Mouse (Mus musculus) retina, postnatal 1 day (tissue): ENCODE data around the gene Ncoa6.
A peak's percentile ranks its signal among the peaks of the same experiment; 100 is the strongest.
"Not testable (repeated sequence)": the region's sequence is repeated elsewhere in the genome, so short reads cannot be mapped to it uniquely, and the experiment has no call there.

ENCODE experiments used
- DNase-seq: peaks from one replicate; pipeline ENCODE4 v3.0.0-alpha.2; 2012

Ncoa6 gene

DNA sequence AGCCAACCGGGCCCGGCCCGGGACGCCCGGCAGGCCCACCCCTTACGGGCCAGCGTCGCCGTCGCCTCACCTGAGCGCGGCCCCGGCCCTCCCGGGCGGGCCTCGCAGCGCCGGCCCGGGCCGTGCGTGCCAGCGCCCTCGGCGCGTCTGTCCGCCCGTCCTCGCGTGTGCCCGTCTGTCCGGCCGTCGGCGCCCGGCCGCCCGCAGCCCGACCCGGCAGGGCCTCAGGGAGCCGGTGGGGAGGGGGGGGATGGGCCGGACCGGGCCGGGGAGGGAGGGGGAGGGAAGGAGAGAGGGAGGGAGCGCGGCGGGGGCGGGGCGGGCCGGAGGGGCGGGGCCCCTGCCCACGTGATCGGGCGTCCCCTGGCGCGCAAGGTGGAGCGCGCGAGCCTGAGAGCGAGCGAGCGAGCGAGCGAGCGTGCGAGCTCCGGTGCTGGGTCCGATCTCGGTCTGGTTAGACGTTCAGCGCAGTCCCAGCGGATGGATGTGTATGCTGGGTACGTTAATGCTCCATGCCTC, at the start of gene Ncoa6:
Gene Ncoa6, minus strand, starts transcription at position 325 of the 519 bp plus-strand sequence.
- DNase-seq: peak; percentile 87

DNA sequence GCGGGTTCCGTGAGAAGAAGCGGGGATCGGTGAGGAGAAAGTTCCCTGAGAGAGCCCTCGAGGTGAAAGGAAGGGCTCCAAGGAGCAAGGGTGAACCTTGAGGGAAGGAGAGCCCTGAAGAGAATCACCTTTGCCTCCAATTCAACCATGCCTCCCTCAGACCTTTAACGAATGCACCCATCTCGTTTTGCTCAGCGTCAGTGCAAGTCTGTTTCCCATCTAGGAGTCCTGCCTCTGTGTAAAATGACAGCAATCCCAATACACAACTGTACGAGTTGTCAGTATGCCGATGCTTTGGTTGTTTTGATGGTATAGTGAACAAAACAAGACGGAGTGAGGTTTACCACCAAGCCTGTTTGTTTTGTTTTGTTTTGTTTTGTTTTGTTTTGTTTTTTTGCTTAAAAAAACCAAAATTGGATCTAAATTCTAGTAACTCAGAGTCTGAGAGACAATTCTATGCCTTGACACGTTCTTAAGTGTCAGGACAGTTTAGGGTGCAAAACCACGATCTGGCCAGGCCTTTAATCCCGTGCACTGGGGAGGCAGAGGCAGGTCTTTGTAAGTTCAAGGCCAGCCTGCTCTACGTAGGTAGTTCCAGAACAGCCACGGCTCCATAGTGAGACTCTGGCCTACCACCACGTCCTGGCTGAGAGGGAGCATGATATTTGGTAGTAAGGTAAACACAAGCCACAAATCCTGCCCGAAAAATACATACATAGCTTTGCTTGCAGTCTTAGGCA, 45.0 kb upstream of the Ncoa6 start:
- no peak for DNase-seq

DNA sequence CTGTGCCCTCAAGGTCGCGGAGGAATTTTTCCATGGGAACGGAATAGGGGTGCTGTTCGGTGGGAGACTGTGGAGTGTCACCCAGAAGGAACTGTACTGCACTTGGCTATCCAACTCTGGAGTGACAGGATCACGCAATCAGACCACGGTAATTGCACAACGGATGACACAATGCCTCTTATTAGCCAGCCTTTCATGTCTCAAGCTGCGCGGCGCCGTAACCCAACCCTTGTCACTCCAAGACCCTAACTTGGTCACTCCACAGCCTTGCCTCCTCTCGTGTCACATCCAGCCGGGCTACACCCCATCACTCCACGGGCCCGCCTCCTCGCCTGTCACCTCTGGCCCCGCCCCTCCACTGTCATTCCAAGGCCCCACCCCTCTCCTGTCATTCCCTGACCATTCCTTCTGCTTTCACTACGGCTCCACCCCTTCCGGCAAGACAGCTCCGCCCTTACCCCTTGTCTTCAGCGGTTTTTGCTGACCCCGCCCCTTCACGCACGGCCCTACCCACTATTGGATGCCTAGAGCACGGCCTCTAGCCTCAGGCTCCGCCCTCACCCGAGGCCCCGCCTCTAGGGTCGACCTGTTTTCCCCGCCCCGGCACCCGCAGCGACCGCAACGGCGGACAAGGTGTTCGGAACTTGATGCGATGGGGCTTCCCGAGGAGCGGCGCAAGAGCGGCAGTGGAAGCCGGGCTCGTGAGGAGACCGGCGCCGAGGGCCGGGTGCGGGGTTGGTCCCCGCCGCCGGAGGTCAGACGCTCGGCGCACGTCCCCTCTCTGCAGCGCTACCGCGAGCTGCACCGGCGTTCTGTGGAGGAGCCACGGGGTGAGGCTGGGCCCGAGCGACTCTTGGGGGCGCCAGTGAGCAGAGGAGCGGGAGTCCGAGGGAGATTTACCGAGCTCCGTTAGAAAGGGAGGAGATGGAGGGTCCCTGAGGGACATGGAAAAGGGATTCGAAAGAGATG, 44.0 kb upstream of the Ncoa6 start, which contains the start of the genes Acss2 and Ggt7:
Gene Acss2, plus strand, starts transcription at position 494 of the 969 bp plus-strand sequence.
Gene Ggt7, minus strand, starts transcription at position 783 of the 969 bp plus-strand sequence.
- peak; percentile 99 for DNase-seq

DNA sequence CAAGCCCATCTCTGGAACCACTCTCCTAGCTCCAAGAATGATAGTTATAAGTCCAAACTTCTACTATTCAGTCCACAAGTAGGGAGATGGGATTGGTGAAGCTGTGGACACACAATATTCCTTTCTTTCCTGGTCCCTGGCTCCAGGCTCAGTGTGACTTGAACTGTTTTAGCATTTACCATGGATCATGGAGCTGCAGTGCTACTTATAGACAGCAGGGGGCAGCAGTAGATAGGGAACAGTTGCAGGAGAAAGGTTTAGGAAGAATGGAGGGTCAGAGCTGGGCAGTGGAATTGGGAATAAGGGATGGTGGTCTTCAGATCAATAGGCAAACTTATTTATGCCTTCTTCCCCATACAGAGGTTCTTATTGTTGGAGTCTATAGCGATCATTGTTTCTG, 42.2 kb upstream of the Ncoa6 start:
- DNase-seq: peak; percentile 87

DNA sequence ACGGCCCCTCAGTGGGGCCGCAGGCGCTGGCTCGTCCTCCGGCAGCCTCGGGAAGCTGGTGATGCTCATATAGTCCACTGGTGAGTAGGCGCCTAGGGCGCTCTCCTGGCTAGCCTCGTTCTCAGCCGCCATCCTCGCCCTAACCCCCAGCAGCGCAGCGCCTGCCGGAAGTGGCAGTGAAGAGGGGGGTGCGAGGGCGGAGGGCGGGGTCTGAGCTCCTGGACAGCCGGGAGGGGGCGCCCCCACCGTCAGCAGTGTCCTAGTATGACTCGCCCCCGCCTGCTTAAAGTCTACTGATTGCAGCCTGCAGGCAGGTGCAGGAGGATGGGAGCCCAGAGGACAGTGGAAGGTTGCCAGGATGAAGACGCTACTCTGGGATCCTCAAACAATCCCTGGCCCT, 41.0 kb upstream of the Ncoa6 start:
- DNase-seq: peak; percentile 84

DNA sequence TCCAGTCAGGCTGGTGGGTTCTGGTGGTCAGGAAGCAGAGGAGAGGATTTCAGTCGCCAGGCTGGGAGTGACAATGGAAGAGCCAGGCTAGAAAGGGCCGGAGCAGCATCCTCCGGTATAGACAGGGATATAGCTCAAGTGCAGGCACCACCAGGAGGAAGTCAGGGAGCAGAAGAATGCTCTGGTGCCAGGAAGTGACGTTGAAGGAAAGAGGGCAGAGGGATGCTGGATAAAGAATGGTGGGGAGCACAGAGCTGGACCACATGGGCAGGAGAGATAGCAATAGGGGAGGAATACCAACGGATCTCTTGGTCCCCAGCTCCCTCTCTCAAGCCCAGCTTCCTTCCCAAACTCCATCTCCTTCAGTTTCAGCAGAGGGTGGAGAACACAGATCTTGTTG, 39.8 kb upstream of the Ncoa6 start:
- no peak for DNase-seq

DNA sequence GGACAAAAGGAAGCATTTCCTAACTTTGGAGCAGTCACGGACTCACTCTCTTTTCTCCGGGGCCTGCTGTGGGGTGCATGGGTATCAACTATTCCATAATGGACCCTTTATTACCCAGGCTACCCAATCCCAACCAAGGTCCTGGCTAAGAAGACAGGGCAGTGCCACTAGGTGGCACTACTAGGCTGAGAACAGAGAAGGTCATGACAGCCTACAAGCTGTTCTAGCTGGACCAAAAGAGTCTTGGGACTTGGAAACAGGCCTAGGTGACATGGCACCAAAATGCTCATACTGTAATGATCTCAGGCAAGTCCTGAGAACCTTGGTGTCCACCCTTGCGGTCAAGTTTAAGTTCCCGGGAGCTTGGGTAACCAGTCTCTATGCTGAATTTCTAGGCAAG, 38.8 kb upstream of the Ncoa6 start:
- DNase-seq: peak; percentile 80

DNA sequence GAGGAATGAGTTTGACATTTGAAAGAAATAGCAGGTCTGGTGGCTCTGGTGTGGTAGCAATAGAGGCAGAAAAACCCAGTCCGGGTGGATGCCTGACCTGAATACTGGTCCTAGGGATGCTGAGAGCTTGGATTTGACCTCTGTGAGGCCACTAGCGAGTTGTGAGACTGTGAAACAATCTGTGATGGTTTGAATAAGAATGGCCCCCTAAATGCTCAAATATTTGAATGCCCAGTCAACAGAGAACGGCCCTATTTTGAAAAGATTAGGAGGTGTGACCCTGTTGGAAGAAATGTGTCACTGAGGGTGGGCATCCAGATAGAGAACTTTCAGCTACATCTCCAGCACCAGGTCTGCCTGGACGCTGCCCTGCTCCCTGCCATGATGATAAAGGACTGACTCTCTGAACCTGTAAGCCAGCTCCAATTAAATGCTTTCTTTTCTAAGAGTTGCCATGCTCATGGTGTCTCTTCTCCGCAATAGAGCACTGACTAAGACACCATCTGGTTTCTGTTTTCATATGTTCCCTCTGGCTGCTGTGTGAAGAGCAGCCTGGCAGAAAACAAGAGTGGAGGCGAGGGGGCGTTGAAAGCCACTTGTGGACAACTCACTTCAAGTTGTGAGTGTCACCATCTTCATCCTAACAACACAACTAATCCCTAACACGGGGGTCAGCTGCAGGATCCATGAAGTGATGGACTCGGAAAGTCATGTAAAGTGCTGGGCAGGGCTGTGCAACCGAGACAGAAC, 34.2 kb upstream of the Ncoa6 start:
- no peak for DNase-seq

DNA sequence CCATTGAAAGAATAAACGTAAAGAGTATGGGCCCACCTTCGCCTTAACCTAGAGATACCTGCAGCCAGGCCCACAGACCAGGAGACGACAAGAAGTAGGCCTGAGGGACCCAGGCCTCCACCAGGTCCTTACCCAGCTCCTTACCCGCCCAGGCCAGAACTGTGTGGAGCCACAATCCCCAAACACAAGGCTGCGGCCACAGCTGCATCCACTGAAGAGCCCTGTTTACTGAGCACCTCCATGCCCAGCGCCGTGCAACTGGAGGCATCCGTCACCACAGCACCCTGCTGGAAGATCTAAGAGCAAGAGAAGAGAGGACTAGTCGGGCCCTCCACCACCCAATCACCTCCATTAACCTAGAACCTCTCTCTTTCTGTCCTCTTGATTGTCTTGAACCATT, 32.1 kb upstream of the Ncoa6 start:
- DNase-seq: no peak

DNA sequence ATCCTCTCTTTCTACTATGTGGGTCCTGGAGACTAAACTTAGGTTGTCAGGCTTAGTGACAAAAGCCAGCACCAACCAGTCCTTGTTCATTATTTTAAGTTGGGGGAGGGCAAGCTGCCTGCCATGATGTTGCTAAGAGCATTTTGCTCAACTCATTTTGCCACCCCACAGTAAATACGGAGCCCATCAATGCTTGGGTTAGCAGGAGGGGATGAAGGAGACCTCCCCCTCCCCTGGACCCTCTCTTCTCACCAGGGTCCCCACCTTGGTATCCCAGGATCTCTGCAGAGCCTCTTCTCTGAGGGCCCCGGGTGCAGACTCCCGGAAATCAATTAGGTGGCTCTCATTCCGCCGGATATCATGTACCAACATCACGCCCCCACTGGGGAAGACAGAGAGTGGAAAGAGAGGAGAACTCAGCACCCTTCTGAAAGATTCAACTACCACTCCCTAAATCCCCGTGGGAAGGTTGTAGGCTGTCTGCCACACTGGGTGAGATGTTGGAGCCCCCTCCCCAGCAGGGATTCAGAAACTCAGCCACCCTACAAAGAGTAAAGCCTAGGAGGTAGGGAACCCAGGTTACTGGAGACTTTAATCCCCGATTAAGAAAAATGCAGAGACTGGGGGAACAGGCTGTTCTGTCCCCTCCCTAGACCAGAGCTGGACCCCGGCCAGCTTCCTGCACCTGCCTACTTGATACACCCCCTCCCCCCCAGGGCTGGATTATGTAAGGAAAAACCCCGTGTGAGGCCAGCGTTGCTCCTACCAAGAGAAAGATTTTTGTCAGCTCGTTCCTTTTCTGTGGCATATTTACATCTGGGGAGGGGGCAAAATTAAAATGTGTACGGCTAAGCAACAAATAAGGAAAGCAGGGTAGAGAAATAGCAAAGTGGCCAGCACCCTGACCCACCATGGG, 31.0 kb upstream of the Ncoa6 start:
- peak; percentile 76 for DNase-seq

DNA sequence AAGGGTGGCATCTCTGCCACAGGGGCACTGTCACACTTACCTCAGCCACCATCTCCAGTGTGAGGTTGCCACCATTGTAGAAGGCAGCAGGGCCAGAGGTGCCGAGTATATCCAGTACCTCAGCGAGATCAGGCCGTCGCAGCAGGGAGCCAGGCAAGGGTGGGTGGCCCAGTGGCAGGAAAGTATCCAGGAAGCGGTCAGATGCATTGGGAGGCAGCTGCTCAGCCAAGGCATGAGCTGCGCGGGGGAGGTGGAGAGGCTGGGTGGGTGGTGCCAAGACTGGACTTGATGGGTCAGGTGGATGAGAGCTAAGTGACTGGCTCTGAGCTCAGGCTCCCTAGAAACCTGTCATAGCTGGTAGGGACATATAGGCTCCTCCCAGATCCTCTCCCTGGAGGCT, 28.9 kb upstream of the Ncoa6 start:
- no peak for DNase-seq

DNA sequence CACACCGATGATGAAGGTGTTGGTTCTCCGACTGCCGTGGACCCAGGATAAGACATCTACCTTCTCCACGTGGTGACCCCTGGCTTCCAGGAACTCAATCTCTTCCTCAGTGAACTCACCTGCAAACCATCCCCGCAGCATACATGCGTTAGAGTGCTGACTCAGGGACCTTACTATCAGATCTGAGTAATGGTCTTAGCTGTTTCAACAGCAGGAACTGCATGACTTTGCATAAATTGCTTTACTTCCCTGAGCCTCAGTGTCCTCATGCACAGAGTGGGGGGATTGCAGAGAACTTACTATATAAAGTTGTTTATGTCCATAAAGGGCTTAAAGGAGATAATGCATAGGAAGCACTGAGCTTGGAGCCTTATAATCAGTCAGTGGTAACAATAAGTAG, 17.3 kb upstream of the Ncoa6 start:
- no peak for DNase-seq

DNA sequence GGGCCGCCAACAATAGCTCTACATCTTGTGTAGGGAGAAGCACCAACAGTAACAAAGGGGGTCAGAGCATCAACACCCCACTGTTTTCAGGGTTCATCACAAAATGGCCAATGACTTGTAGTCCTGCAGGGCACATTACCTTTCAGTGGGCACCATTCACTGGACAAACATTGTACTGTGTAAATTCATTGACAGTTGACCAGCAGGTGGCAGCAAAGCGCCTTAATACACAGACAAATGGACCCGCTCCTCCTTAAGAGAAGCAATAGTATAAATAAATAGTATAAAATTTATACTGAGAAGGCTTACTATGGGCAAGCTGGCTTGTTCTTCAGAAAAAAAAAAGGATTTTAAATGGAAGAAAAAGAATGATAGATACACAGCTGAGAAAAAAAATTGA, 8.3 kb upstream of the Ncoa6 start:
- DNase-seq: peak; percentile 83

DNA sequence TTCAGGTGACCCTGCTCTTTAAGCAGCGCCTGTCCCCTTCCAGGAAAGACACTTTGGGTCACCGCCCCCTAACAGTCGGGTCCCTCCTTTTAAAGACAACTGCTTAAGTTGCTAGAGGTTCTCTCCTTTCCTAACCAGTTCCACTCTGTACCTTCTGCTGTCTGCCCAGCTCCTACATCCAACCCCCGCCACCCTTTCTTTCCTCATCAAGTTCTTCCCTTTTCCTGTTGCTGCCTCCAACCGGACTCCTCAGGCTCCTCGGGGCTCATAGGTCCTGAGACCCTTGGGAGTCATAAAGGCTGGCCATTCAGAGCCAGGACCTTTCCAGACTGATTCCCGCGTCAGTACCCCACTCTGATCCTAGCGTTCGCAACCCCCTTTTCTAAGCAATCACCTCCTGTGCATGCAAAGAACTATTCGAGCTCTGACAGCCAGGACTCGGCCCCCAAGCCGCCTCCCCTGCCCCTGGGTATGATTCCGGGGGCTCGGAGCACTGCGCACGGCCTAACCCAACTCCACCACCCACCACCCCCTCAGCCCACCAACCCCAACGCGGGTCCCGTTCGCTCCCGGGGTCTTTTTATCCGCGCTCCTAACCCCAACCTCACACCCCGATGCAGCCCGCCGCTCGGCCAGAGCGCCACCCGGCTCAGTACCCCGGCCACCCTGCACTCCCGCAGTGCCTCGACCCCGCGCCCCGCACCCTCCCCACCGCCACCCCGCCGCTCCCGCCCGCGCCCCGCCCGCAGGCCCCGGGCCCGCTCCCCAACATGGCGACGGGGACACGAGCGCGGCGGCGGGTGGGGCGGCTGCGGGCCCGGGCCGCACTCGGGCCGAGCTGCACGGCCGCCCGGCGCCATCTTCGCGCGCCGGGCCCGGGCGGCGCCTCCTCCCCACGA, 774 bp downstream of the Ncoa6 start:
- DNase-seq: peak; percentile 62

DNA sequence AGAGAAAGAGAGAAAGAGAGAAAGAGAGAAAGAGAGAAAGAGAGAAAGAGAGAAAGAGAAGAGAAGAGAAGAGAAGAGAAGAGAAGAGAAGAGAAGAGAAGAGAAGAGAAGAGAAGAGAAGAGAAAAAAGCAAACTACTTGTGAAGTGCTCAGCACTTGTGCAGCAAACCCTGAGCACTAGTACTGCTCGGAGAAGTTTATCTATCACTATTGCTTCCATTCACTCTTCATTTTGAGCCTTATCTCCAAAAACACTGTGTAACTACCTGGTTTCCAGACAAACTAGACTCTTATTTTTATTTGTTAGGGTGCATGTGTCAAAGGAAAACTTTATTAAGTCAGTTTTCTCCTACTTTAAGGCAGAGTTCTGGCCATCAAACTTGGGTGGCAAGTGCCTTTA, 6.8 kb downstream of the Ncoa6 start:
- DNase-seq: no peak

DNA sequence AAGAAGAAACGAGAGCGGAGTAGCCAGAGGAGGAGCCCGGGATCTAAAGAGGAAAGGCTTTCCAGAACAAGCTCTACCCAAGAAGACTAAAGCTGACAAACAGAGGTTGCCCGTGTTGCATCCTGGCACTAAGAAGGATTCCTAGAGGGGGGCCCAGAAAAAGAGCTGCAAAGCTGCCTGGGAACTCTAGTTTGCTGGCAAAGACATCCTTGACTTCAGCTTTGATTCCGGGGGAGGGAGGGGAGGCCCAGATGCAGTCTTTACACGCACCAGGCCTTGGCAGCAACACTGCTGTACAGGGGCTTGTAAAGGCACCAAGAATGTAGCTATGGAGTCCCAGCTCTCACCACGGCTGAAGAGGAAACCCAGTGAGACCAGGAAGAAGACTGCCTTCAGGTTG, 20.1 kb downstream of the Ncoa6 start:
- no peak for DNase-seq

DNA sequence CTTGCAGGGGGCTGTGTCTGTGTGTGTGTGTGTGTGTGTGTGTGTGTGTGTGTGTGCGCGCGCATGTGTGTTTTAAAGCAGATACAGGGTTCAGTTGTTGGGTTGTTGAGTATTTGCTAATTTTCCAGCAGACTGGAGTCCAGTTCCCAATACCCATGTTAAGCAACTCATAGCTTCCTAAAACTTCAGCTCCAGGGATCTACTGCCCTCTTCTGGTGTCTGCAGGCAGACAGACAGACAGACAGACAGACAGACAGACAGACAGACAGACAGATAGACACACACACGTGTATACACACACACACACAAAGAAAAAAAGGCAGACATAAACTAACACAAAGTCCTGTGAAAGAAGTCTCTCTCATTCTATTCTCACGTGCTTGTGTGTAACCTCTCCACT, 22.4 kb downstream of the Ncoa6 start:
- no peak for DNase-seq

DNA sequence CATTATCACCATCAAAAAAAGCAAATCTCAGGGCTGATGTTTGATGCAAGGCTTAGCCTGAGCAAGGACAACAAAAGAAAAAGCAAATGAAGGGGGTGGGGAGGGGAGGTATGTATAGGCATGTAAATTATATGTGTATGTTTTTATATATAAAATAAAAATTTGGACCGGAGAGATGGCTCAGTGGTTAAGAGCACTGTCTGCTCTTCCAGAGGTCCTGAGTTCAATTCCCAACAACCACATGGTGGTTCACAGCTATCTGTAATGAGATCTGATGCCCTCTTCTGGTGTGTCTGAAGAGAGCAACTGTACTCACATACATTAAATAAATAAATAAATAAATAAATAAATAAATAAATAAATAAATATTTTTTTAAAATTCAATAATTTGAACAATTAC, 25.8 kb downstream of the Ncoa6 start:
- not testable (repeated sequence) for DNase-seq

DNA sequence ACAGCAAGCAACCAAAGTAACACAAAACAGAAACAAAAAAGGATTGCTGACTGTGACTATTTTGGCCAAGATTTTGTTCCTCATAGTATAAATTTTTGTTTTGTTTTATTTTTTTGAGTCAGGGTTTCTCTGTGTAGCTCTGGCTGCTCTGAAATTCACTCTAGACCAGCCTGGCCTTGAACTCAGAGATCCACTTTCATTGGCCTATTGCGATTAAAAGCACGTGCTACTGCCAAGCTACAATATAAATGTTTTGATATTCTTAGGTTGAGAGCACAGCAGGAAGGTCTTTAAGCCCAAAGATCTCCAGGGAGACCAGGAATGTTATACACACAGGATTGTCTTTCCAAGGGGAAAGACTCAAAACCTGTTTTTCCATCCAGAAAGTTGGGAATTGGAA, 30.2 kb downstream of the Ncoa6 start:
- DNase-seq: no peak

DNA sequence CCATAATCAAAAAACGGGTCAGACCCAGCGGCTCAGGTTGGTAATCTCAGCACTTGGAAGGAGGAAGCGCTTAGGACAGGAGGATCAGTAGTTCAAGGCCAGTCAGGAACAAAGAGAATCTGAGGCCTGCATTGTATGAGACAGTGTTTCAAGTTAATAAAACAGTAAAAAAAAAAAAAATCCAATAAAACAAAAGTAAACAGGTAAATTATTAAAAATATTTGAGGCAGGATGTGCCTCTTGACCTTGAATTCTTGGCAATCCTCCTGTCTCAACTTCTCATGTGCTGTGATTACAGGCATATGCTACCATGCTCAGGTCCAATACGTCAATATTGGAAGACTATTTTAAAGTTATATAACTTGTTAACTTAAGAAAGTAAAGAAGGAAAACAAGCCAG, 30.8 kb downstream of the Ncoa6 start:
- no peak for DNase-seq

DNA sequence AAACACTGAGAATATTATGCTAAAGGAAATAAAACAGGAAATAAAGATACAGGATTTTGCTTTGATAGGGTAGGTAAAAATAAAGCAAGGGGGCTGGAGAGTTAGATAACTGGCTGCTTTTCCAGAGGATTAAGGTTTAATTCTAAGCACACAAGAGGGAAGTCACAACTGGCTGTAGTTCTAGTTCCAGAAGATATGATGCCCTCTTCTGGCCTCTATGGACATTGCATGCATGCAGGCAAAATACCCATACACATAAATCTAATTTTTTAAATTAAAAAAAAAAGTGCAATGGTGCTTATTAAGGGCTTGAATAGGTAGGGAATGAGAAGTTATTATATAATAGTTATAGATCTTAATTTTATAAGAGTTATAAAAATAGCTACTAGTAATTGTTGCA, 37.2 kb downstream of the Ncoa6 start:
- peak; percentile 26 for DNase-seq
